Mouse (Mus musculus) hindbrain, embryonic 15.5 days (tissue): ENCODE measurements at regions not wholly inside any gene's neighbourhood (a gene's known extent, or its start where the extent isn't known, plus 50 kb on each side); places are given as distances from the start of the nearest gene placed in this dataset.

Source experiments
- ATAC-seq: fragments of 200-750 bp; cut with Nextera tagmentation; 2 replicates; pipeline ENCODE4 v1.8.0; 2017; ENCODE audit warnings: low read depth, moderate number of reproducible peaks, moderate TSS enrichment; ENCODE audit not compliant: low FRiP score
- H3K27ac ChIP-seq: fragments of 300-500 bp; sonication (generic); replicated peaks from 2 replicates; pipeline ENCODE4 v1.5.1; 2015; ENCODE audit warnings: mild to moderate bottlenecking, inconsistent platforms
- H3K27me3 ChIP-seq: fragments of 300-500 bp; sonication (generic); 2 replicates; pipeline ENCODE4 v1.6.1; 2015; ENCODE audit warnings: control low read depth, inconsistent platforms
- H3K36me3 ChIP-seq: fragments of 300-500 bp; sonication (generic); 2 replicates; pipeline ENCODE4 v1.6.1; 2015; ENCODE audit warnings: control low read depth, inconsistent platforms
- H3K4me1 ChIP-seq: fragments of 300-500 bp; sonication (generic); replicated peaks from 2 replicates; pipeline ENCODE4 v1.6.1; 2015; ENCODE audit warnings: control low read depth, inconsistent platforms
- H3K4me2 ChIP-seq: fragments of 300-500 bp; sonication (generic); 2 replicates; pipeline ENCODE4 v1.6.1; 2015; ENCODE audit warnings: moderate library complexity, mild to moderate bottlenecking, inconsistent platforms
- H3K4me3 ChIP-seq: fragments of 300-500 bp; sonication (generic); 2 replicates; pipeline ENCODE4 v1.5.1; 2015; ENCODE audit warnings: mild to moderate bottlenecking, inconsistent platforms
- H3K9ac ChIP-seq: fragments of 300-500 bp; sonication (generic); 2 replicates; pipeline ENCODE4 v1.6.1; 2015; ENCODE audit warnings: inconsistent platforms
- H3K9me3 ChIP-seq: fragments of 300-500 bp; sonication (generic); 2 replicates; pipeline ENCODE4 v1.6.1; 2016; ENCODE audit warnings: control low read depth, inconsistent platforms
- WGBS: fragments of 180-500 bp; shearing (Covaris S2); methylation state at CpG from one replicate; pipeline ENCODE4 v1.1.7; 2015; 5-methylcytosine and 5-hydroxymethylcytosine counted together

DNA sequence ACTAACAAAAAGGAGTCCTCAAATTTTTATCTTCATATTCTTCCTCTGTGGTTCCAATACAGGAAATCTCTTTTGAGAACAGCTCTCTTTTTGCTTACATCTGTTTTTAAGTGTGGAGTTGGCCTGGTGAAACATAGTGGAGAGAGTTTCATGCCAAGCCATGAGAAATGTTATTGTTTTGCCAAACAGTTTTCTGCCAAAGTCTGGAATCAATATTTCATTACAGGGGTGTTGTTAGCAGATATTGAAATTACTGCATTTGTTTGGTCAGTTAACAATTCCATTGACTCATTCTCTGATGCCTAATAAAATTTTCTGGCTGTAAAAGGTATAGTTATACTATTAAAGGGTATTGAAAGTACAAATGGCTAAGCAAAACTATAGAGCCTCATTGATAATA lies 1285.2 kb upstream of the Gm7489 start:
- ATAC-seq: no peak
- no peaks in the 10 kb centered on the region for H3K36me3 ChIP-seq
- H3K9me3 ChIP-seq: no peaks in the 10 kb centered on the region
- no peak overlapping the region for H3K9ac ChIP-seq
- no peaks in the 10 kb centered on the region for H3K4me1 ChIP-seq
- no peaks in the 10 kb centered on the region for H3K27me3 ChIP-seq
- H3K4me3 ChIP-seq: no peak overlapping the region
- H3K4me2 ChIP-seq: no peak overlapping the region
- no peak overlapping the region for H3K27ac ChIP-seq

DNA sequence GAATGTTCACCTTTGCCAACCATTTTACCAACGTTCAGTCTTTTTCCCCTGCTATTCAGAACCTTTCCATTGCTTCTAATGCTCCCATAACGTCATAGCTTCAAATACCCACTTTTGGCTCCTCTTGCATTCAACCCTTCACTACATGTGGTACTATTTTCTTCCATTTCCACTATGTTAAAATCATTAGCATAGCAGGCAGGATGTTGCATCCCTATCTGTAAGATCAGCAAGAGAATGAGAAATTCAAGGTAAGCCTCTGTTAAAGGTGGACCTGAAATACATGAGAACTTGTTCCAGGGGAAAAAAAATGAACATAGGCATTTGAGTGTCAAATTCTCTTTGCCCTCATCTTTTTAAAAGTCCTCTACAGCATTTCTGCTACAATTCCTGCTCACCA lies 1284.7 kb upstream of the Gm7489 start:
- Histone ChIP-seq H3K27ac (no peak overlapping the region), H3K9me3 (no peaks in the 10 kb centered on the region), H3K27me3 (no peaks in the 10 kb centered on the region), H3K36me3 (no peaks in the 10 kb centered on the region), H3K4me2 (no peak overlapping the region), H3K4me3 (no peak overlapping the region), H3K4me1 (no peaks in the 10 kb centered on the region), H3K9ac (no peak overlapping the region)
- no peak for ATAC-seq
- WGBS: 70% methylated on average over 2 of the region's 2 CpGs

- Histone ChIP-seq H3K4me1 (no peaks in the 10 kb centered on the region), H3K27me3 (no peaks in the 10 kb centered on the region), H3K4me2 (no peak overlapping the region), H3K27ac (no peak overlapping the region), H3K9ac (no peak overlapping the region), H3K9me3 (no peaks in the 10 kb centered on the region), H3K36me3 (no peaks in the 10 kb centered on the region), H3K4me3 (no peak overlapping the region)
- no peak for ATAC-seq
- WGBS: 90% methylated on average over 3 of the region's 3 CpGs
Observed at GRCm38 (mm10) chr15:52639790-52640189, 1244.9 kb upstream of the Gm7489 start.

DNA sequence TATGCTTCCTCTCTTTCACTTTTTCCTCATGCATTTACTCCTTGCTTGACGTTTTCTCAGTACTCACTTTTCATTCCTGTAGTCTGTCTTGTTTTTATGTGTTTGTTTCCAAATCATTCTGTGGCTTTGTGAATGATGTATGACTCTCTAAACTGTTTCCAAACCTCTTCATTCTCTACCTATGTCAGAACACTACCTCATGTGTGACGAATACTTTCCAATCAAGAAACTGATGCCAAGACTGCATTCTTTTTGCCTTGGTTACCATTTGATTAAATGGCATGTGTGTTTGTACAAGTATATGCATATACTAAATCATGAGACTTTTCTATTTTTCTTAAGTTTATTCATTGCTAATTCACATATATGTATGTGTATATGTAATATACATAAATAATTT lies 1238.7 kb upstream of the Gm7489 start:
- Histone ChIP-seq H3K9me3 (no peaks in the 10 kb centered on the region), H3K4me3 (no peak overlapping the region), H3K36me3 (no peaks in the 10 kb centered on the region), H3K4me1 (no peaks in the 10 kb centered on the region), H3K27ac (no peak overlapping the region), H3K4me2 (no peak overlapping the region), H3K9ac (no peak overlapping the region), H3K27me3 (no peaks in the 10 kb centered on the region)
- ATAC-seq: no peak
- 74% methylated on average over 2 of the region's 2 CpGs for WGBS

DNA sequence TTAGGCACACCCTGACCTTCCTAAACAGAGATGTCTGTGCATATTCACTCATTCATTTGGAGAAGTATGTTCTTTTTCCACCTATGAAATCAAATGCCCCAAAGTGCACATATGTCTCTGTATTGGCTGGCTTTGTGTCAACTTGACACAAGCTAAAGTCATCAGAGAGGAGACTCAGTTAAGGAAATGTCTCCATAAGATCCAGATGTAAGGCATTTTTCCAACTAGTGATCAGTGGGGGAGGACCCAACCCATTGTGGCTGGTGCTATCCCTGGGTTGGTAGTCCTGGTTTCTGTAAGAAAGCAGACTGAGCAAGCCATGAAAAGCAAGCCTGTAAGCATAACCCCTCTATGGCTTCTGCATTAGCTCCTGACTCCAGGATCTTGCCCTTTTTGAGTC lies 1226.8 kb upstream of the Gm7489 start:
- Histone ChIP-seq H3K9ac (no peak overlapping the region), H3K27ac (no peak overlapping the region), H3K4me2 (no peak overlapping the region), H3K4me1 (no peaks in the 10 kb centered on the region), H3K27me3 (no peaks in the 10 kb centered on the region), H3K9me3 (no peaks in the 10 kb centered on the region), H3K36me3 (no peaks in the 10 kb centered on the region), H3K4me3 (no peak overlapping the region)
- no peak for ATAC-seq
